Mouse (Mus musculus) 416B (cell line): ENCODE measurements around the gene Actc1.

ENCODE experiments used
- DNase-seq: peaks from one replicate; pipeline ENCODE4 v3.0.0; 2011; ENCODE audit warnings: low read depth

Actc1 gene

DNA sequence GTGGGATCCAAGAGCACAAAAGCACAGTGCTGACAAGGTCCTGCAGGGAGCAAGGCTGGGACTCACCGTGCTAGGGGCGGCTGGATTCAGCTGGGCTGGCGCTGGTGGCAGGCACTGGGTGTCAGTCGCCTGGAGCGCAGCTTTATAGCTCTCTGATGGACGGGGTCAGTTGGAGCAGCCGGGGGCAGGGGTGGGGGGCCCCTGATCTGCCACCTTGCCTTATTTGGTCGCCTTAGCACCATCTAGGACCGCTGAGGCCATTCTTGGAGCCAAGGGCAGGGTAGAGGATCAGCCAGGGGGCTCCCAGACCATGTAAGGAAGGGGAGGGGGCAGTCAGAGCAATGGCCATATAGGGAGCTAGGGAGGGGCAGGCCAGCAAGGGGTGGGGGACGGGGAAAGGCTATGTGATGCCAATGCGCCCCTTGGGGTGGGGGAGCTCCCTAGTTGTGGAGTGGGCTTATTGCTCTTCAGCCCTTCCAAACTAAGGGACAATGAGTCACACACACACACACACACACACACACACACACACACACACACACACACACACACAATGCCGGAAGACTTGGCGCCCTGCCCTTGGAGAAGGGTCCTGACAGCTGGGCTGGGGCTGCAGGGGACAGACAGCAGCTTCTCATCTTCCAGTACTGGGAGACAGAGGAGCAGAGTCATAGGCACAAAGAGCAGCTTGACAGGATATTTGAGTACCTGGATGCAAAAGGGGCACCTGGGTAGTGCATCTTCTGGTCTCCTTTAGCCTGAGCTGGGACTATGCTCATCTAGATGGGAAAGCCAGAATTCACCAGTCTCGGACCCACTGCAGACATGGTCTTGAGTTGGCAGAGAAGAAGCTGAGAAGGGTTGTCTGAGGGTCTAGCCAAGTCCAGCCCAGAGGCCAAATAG lies at the start of gene Actc1:
Gene Actc1 (minus strand): TSS at position 853 of the 903 bp plus-strand sequence.
- no peak for DNase-seq

GRCm38 (mm10) chr2:114102471-114102870 lies 49.1 kb upstream of the Actc1 start:
- no peak for DNase-seq

DNA sequence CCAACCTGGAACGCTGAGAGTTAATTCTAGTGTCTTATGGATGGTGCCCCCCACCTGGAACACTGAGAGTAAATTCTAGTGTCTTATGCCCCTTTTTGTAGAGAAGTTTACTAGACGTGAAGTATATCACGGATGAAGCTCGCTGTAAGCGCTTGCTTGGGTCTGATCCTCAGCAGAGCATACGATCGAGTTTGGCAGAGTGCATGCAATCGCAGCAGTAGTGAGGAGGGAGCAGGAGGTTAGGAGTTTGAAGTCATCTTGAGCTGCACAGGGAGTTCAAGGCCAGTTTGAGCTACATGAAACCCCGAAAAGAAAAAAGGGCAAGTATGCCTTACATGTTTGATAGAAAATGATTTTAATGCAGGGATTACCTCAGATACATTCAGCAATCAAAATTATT lies 47.5 kb upstream of the Actc1 start:
- DNase-seq: no peak

- DNase-seq: no peak
Measured at GRCm38 (mm10) chr2:114099816-114100215, 46.5 kb upstream of the Actc1 start.

GRCm38 (mm10) chr2:114099109-114099508 lies 45.8 kb upstream of the Actc1 start:
- no peak for DNase-seq

GRCm38 (mm10) chr2:114097627-114098026 lies 44.3 kb upstream of the Actc1 start:
- peak; percentile 19 for DNase-seq

DNA sequence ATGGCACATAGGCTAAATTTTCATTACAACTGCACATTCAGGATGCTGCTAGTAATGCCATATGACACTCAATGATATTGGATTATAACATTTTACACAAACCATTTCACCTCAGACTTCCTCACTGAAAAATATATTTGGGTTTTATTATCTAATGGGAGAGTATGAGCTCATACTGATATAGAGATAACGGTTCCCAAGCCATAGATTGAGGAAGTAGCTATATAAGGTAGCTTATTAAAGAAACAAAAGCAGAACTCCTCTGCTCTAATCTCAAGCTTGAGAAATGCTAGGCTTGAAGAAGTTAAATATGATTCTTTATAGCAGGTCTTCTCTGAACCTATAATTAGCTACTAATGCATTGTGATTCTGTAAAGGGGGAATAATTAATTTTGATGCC lies 43.2 kb upstream of the Actc1 start:
- DNase-seq: peak; percentile 67

- DNase-seq: no peak
Measured at GRCm38 (mm10) chr2:114095348-114095747, 42.0 kb upstream of the Actc1 start.

DNA sequence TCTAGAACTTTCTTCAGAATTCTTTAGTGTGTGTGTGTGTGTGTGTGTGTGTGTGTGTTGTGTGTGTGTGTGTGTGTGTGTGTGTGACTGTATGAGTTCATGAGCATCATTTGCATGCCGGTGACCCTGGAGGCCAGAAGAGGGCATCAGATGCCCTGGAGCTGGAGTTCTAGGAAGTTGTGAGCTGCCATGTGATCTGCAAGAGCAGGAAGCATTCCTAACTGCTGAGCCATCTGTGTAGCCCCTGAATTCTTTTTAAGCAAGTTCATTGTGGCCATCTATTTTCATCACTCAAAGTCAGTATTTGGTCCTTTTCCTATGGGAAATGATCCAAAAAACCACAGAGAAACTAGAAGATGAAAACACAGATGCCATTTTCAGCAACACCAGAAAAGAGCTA lies 41.3 kb upstream of the Actc1 start:
- DNase-seq: no peak

GRCm38 (mm10) chr2:114093577-114093976 lies 40.2 kb upstream of the Actc1 start:
- no peak for DNase-seq

GRCm38 (mm10) chr2:114089862-114090261 lies 36.5 kb upstream of the Actc1 start:
- no peak for DNase-seq

DNA sequence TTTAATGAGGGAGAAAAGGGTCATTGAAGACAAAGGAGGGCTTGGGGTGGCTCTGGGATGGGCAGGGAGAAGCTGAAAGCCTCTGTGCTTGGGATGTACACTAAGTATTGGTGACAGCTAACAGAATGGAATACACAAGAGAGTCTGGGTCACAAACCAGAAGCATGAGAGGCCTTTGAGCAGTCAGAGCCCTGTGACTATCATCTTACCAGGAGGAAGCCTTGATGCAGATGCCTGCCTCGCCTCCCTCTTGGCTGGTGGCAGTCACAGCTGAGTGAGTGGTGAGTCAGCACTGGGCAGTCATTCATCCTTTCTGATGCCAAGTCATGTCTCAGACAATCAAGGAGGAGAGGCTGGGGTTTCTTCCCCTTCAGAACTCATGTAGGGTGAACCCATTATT lies 33.9 kb upstream of the Actc1 start:
- peak; percentile 41 for DNase-seq

DNA sequence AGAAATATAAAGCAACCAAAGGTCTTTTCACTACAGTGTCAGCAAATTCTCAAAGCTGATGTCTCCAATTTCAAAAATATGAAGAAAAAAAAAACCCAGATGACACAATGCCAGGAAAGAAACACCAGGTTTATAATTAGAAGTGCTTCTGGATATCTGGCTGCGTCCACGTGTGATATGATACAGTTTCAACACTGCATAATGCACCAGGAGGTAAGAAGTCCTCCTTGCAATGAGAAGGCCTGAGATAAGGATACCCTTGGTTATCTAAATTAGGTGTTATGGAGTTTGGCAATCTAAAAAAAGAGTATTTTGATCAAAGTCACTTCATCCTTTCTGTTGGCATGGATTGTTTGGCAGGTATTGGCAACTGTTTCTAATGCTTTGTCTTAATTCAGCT lies 18.5 kb upstream of the Actc1 start:
- DNase-seq: no peak

DNA sequence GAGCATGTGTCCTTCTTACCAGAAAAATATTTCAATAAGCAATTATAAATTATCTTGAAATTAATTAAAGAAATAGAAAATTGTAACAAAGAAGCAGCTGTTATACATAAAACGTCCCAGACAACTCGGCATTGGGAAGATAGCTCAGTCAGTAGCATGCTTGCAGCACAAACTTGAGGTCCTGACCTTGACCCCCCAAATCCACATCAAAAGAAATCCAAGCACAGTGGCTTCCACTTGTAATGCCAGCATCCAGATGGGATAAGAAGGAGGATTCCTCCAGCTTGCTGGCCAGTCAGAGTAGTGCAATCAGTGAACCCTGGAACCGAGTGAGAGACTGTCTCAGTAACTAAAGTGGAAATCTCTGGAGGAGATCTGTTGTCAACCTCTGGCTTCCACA lies 12.9 kb upstream of the Actc1 start:
- no peak for DNase-seq

DNA sequence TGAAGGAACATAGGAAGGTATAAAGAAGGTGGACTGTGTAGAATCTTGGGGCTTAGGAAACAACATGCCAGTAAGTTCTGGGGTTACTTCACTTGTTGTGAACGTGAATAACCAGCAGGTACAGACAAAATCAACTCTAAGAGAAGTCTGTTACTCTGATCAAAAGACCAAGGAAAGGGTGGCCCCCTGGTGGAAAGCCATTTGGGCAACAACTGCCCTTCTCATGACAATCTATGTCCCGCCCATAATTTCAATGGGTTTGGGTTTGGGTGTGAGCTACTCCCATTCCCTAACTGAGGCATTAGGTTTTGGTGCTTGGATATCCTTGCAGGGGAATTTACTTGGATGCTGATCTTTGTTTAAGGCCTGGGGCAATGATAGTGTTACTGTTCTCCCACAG lies 10.7 kb upstream of the Actc1 start:
- peak; percentile 6 for DNase-seq

DNA sequence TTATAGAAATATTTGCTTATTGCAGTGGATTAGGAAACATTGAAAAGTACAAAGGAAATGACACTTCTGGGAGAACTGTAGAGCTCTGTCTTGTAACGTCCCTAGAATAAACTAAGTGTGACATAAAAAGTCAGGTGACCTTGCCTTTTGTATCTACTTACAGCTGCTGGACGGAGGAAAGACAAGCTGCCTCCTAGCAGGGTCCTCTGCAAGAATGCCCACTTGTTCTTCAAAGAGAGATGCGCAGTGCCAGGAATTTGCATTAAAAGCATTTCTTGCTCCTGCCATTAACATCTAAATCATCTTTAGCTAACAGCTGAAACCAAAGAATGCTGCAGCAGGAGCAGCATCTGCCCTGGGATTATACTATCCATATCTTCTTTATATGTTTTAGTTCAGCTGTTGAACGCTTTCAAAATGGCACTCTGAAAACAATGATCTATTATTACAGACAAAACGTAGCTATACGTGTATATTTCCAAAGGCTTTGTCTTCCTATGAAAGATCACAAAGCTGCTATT lies 6.8 kb upstream of the Actc1 start:
- no peak for DNase-seq

DNA sequence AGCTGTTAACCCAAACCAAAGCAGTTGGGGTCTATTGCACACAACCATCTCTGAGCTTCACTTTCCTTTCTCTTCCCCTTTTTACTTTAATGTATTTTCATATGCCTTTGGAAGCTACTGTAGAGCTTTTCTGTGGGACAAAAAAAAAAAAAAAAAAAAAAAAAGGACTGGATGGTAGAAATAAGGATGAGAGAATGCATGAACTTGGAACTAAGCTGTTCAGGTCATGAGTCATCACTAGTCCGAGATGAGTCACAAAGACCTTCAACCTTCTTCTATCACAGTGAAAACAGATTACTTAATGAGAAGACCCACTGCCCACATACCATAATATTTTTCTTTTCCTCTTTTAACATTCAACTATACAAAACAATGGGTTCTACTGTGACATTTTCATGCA lies 6.3 kb upstream of the Actc1 start:
- DNase-seq: peak; percentile 43

DNA sequence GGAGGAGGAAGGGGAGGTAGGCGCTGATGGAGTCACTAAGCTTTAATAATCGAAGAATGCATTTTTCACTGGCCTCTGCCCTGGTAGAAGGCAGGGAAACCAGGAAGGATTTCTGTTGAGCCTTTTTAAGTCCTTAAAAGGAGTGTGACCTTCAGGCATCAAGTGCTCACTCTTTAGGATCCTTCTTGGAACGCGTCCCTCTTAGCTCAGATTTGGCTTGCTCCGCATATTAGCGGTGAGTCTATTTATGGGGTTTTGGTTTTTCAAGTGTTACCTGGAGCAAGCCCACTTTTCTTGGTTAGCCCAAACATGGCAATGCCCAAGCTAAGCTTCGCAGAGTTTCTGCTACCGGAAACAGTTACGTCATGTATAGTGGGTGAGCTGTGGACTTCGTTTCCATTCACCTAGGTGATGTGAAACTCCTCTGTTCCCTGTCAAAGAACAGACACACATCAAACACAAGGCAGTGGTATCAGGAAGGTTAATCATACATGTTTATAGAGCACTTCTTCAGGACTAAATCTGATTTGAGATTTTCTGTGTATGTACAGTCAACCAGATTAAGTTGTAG lies 5.0 kb upstream of the Actc1 start:
- DNase-seq: no peak

DNA sequence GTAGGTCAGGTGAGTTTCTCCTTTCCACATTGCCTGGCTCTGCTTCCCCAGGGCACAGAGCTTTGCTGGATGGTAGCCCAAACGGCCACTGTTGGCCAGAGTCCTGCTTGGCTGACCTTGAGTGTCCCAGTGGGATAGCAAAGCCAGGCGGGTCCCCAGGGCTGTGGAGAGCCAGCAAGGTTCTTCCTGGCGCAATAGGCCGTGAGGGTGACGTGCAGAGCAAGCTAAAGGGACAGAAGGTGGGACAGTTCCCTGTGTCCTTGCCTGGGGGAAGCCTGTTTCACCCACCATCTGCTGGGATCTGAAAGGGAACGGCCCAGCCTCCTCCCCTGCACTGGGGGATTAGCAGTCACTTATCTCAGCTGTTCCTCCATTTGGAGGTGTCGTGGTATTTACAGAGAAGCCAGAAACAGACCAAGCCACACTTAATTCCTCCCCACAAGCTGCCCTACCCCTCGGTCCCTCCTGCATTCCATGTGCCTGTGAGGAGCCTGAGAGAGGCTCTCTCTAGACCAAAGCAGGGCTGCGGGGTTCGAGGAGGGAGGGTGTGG lies 4.0 kb upstream of the Actc1 start:
- no peak for DNase-seq

GRCm38 (mm10) chr2:114054129-114054528 lies 781 bp upstream of the Actc1 start:
- DNase-seq: no peak

DNA sequence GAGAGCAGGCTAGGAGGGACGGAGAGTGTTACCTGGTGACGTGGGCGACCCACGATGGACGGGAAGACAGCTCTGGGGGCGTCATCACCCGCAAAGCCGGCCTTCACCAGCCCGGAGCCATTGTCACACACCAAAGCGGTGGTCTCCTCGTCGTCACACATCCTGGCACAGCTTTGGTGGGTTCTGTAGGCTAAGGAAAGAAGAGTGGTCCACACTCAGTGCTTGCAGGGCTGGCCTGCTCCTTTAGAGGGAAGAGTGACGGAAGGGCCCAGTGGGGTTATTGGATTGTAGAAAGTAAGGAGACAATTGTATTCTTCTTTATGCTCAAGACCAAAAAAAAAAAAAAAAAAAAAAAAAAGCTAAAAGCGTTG lies 1.5 kb downstream of the Actc1 start:
- no peak for DNase-seq

DNA sequence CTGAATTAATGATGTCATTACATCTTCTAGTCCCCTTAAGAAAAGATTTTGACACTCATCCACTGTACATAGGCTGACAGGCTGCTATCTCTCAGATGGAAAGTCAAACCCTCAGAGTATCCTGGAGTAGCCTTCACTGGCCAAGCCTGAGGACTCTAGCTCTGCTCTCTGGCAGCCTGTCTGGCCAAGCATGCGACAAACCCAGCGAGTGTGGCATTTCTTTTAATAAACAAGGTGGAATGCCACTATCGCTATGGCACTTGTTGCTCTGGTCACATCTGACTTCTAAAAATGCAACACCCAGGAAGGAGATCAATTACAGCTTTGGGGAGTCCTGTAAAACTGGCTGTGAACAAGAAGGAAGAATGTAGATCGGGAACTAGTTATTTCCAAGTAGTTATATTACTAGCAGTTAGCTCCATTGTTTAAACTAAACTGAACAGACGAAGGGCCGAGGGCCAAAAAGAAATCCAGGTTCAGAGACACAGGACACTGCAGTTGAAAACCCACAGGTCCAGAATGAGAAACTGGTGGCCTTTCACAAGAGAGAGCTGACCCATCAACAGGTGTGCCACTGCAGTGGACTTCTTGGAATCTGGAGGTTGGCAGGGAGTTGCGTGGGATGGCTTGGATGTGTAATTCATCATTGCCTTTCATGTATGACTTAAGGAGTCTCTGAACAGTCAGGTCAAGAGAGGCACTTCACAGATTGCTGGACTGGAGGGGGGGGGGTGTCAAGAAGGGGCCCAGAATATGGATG lies 2.1 kb downstream of the Actc1 start:
- DNase-seq: no peak
